Mouse (Mus musculus) C3H10T1/2 (cell line): ENCODE measurements around the gene Gm13040. TPM values are rescaled to one million over a fixed set of nuclear protein-coding genes. Genes with fewer than 3 reads are reported as not detected.

Experiments used
- polyA plus RNA-seq, 2 experiments: library from polyadenylated mRNA; unstranded; fragments of >200 nt; fragmentation: generic; extraction: Trizol; gene quantifications; one replicate each; pipeline ENCODE4 v1.2.1; 2012; ENCODE audit warnings: missing spikeins in 2 of 2

Gm13040 gene
- polyA plus RNA-seq, result under 1 TPM in 1 of 2 experiments, not detected in 1; 0.04 TPM

DNA sequence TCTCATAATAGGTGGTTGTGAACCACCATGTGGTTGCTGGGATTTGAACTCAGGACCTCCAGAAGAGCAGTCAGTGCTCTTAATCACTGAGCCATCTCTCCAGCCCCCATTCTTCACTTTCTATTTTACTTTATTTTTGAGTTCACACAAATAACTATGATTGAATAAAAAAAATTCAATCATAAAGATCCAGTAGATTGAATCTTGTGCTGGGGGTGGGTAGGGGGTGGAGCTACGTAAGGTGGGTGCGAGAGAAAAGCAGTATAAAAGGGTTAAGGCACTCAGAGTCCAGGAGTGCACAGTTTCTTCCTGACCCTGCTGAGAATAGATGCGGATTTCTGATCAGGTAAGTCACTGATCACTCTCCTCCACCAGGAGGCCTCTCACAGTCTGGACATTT, at the start of gene Gm13040:
Gene Gm13040 (plus strand): TSS at position 301 of the 400 bp plus-strand sequence.

DNA sequence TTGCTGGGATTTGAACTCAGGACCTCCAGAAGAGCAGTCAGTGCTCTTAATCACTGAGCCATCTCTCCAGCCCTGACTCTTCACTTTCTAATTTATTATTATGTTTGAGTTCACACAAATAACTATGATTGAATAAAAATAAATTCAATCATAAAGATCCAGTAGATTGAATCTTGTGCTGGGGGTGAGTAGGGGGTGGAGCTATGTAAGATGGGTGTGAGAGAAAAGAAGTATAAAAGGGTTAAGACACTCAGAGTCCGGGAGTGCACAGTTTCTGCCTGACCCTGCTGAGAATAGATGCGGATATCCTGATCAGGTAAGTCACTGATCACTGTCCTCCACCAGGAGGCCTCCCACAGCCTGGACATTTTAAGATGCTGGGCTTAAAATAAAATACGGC, 24.7 kb upstream of the Gm13040 start, which contains the start of gene Gm13043:
Gene Gm13043 (plus strand): TSS at position 301 of the 400 bp plus-strand sequence.

DNA sequence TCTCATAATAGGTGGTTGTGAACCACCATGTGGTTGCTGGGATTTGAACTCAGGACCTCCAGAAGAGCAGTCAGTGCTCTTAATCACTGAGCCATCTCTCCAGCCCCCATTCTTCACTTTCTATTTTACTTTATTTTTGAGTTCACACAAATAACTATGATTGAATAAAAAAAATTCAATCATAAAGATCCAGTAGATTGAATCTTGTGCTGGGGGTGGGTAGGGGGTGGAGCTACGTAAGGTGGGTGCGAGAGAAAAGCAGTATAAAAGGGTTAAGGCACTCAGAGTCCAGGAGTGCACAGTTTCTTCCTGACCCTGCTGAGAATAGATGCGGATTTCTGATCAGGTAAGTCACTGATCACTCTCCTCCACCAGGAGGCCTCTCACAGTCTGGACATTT, 15.6 kb downstream of the Gm13040 start, which contains the start of the genes BC080695 and Gm13057:
Gene BC080695 (plus strand): TSS at position 301 of the 400 bp plus-strand sequence.
Gene Gm13057 (plus strand): TSS at position 310 of the 400 bp plus-strand sequence.

Other genes starting within 250 kb of the Gm13040 start
- 10 to 100 TPM; 24.8 to 73.1 TPM for gene Pdpn, start 236.4 kb upstream of the Gm13040 start, polyA plus RNA-seq
- gene Lrrc38, start 186.2 kb upstream of the Gm13040 start, polyA plus RNA-seq, result not detected
- gene Pramel1, start 141.5 kb upstream of the Gm13040 start, polyA plus RNA-seq, result not detected
- 10 to 100 TPM in 1 of 2 experiments, 1 to 10 TPM in 1; 2.0 to 13.9 TPM for gene Pramef8, start 123.5 kb upstream of the Gm13040 start, polyA plus RNA-seq
- not detected for gene Oog4, start 85.6 kb upstream of the Gm13040 start, polyA plus RNA-seq
- gene Gm13043, start 24.6 kb upstream of the Gm13040 start, polyA plus RNA-seq, result not detected
- gene BC080695, start 15.7 kb downstream of the Gm13040 start, polyA plus RNA-seq, result not detected
- not detected for gene Gm13057, start 15.8 kb downstream of the Gm13040 start, polyA plus RNA-seq
- gene Gm13083, start 79.0 kb downstream of the Gm13040 start, polyA plus RNA-seq, result under 1 TPM in 1 of 2 experiments, not detected in 1; 0.02 TPM
- not detected for gene Gm13088, start 121.3 kb downstream of the Gm13040 start, polyA plus RNA-seq
- not detected for gene Gm13089, start 166.8 kb downstream of the Gm13040 start, polyA plus RNA-seq
- not detected for gene Gm13078, start 183.5 kb downstream of the Gm13040 start, polyA plus RNA-seq